Mouse (Mus musculus) heart, adult 2 months (tissue): ENCODE data around the gene F5. TPM values are rescaled to one million over a fixed set of nuclear protein-coding genes. Genes with fewer than 3 reads are reported as not detected.

Source experiments
- DNase-seq, 2 experiments: peaks; one replicate each; pipeline ENCODE4 v3.0.0; 2021
- H3K27ac ChIP-seq: fragments of 200-600 bp; 2 replicates; pipeline ENCODE4 v1.8.1; 2022
- H3K27me3 ChIP-seq: fragments of 200-500 bp; 2 replicates; pipeline ENCODE4 v1.6.1; 2012; ENCODE audit warnings: mild to moderate bottlenecking, low read length, inconsistent platforms, mixed read lengths; ENCODE audit not compliant: control insufficient read depth, insufficient read depth
- H3K36me3 ChIP-seq: fragments of 200-500 bp; 2 replicates; pipeline ENCODE4 v1.6.1; 2012; ENCODE audit warnings: low read length, inconsistent platforms; ENCODE audit not compliant: control insufficient read depth, insufficient read depth
- H3K4me1 ChIP-seq: fragments of 200-500 bp; 2 replicates; pipeline ENCODE4 v1.6.1; 2011; ENCODE audit warnings: low read length; ENCODE audit not compliant: control insufficient read depth, insufficient read depth
- H3K4me3 ChIP-seq: fragments of 200-600 bp; 2 replicates; pipeline ENCODE4 v1.8.1; 2022
- H3K79me2 ChIP-seq: fragments of 200-500 bp; replicated peaks from 2 replicates; pipeline ENCODE4 v1.6.1; 2012; ENCODE audit warnings: mild to moderate bottlenecking, inconsistent platforms, low read length, moderate library complexity, mixed read lengths; ENCODE audit not compliant: control insufficient read depth, insufficient read depth
- H3K9ac ChIP-seq: fragments of 200-500 bp; 2 replicates; pipeline ENCODE4 v1.6.1; 2012; ENCODE audit warnings: low read depth, mild to moderate bottlenecking, control low read depth, inconsistent platforms, low read length, mixed read lengths
- CTCF ChIP-seq: fragments of 200-600 bp; IDR thresholded peaks from 2 replicates; pipeline ENCODE4 v1.8.1; 2022; ENCODE audit warnings: antibody characterized with exemption, mild to moderate bottlenecking, moderate library complexity
- EP300 ChIP-seq: fragments of 200-500 bp; IDR thresholded peaks from 2 replicates; pipeline ENCODE4 v1.6.1; 2011; ENCODE audit warnings: low read depth, low read length, control low read depth; ENCODE audit not compliant: insufficient read depth
- POLR2A ChIP-seq: fragments of 200-500 bp; IDR thresholded peaks from 2 replicates; pipeline ENCODE4 v1.6.1; 2011; ENCODE audit warnings: mild to moderate bottlenecking, low read depth, low read length, control low read depth; ENCODE audit not compliant: insufficient read depth
- WGBS: fragments of 180-500 bp; shearing (Covaris S2); methylation state at CpG from one replicate; pipeline ENCODE4 v1.1.7; 2018; 5-methylcytosine and 5-hydroxymethylcytosine counted together
- intact Hi-C: fragments of 180-260 bp; cut with DNase I; formaldehyde crosslinking; loops from one replicate; pipeline ENCODE4 v1.15.1; 2025
- polyA plus RNA-seq: library from polyadenylated mRNA; depleted of rRNA; stranded (reverse); fragments of >200 nt; gene quantifications from 2 replicates; pipeline ENCODE4 v1.2.3, GENCODE M21; 2012
- total RNA-seq, 2 experiments: library from RNA; stranded (reverse); gene quantifications; 2 replicates each; pipeline ENCODE4 v1.2.3; 2021

Gene F5
- total and polyA plus RNA-seq, 3 experiments: 0.70 to 5.0 (median 1.5) TPM

GRCm38 (mm10) chr1:164134101-164134500, 17.5 kb upstream of the F5 start:
- no peak overlapping the region for H3K9ac ChIP-seq
- intact Hi-C loops: loop anchor here (10.0 kb wide), 1 partner anchor 299 kb away; no protein-coding TSS in a partner anchor
- H3K27me3 ChIP-seq: no peaks in the 10 kb centered on the region
- no peaks in the 10 kb centered on the region for H3K36me3 ChIP-seq
- no peak overlapping the region for H3K4me3 ChIP-seq
- TF ChIP-seq POLR2A (no peak), EP300 (no peak), CTCF (no peak)
- DNase-seq: no peak
- no peaks in the 10 kb centered on the region for H3K79me2 ChIP-seq
- H3K4me1 ChIP-seq: no peaks in the 10 kb centered on the region; the same call in 1 of the 2 replicates
- H3K27ac ChIP-seq: no peak overlapping the region
- 64% methylated on average over 6 of the region's 6 CpGs for WGBS

DNA sequence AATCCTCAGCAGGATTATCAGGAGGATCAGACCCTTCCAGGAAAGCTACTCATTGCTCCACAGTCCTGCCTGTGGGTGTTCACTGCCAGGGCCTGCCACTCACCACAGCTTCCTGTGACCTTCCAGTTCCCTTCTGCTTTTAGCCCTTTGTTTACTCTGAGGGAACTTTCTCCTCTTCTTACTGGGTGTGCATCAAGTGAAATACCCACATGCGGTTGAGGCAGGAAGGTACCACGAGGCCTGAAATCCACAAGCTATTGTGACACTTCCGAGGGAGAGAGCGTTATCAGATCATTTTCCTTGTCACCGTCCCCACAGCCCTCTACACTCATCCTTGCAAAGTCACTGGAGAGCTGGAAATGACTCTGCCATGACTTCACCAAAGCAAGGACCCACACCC, 16.3 kb upstream of the F5 start:
- H3K9ac ChIP-seq: no peak overlapping the region
- intact Hi-C loops: loop anchor here (5.0 to 10.0 kb wide), 2 partner anchors 301 to 983 kb away; no protein-coding TSS in a partner anchor
- no peaks in the 10 kb centered on the region; the same call in 1 of the 2 replicates for H3K4me1 ChIP-seq
- no peak overlapping the region for H3K27ac ChIP-seq
- 19% methylated on average over 5 of the region's 5 CpGs for WGBS
- no peaks in the 10 kb centered on the region for H3K79me2 ChIP-seq
- no peaks in the 10 kb centered on the region for H3K27me3 ChIP-seq
- no peaks in the 10 kb centered on the region for H3K36me3 ChIP-seq
- TF ChIP-seq EP300 (no peak), CTCF (no peak), POLR2A (no peak)
- DNase-seq: peak in 1 of 2 experiments; percentile 41
- no peak overlapping the region for H3K4me3 ChIP-seq

GRCm38 (mm10) chr1:164135960-164136359, 15.7 kb upstream of the F5 start:
- H3K27ac ChIP-seq: no peak overlapping the region
- intact Hi-C loops: loop anchor here (5.0 to 10.0 kb wide), 2 partner anchors 301 to 984 kb away; no protein-coding TSS in a partner anchor
- DNase-seq: peak in 1 of 2 experiments; percentile 42

DNA sequence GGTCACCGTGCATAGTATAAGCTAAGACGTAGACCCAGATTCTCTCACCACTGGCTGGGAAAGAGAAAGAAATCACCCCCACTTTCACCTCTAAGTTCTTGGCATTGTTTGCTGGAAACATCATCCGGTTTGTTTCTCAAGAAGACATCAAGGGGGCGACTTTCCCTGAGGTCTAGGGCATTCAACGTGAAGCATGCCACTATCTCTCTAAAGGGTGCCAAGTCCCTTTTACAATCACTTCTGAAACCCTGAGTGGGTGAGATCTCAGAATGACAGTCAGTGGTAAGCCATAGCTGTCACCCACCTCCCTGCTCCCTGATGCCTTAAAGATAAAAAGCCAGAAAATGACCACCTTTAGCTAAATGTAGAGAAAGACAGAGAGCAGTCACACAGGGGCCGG, 15.0 kb upstream of the F5 start:
- H3K27me3 ChIP-seq: no peaks in the 10 kb centered on the region
- H3K4me3 ChIP-seq: no peak overlapping the region
- no peak overlapping the region for H3K27ac ChIP-seq
- no peaks in the 10 kb centered on the region for H3K36me3 ChIP-seq
- no peaks in the 10 kb centered on the region; the same call in 1 of the 2 replicates for H3K4me1 ChIP-seq
- H3K79me2 ChIP-seq: no peaks in the 10 kb centered on the region
- intact Hi-C loops: loop anchor here (5.0 to 10.0 kb wide), 2 partner anchors 302 to 984 kb away; no protein-coding TSS in a partner anchor
- TF ChIP-seq EP300 (no peak), POLR2A (no peak), CTCF (no peak)
- WGBS: 61% methylated on average over 6 of the region's 6 CpGs
- no peak for DNase-seq
- no peak overlapping the region for H3K9ac ChIP-seq

More at GRCm38 (mm10) chr1:164135960-164136359, 15.7 kb upstream of the F5 start:
- 39% methylated on average over 11 of the region's 11 CpGs for WGBS
- TF ChIP-seq POLR2A (no peak), EP300 (no peak), CTCF (no peak)
- no peaks in the 10 kb centered on the region for H3K36me3 ChIP-seq
- H3K4me3 ChIP-seq: no peak overlapping the region
- no peaks in the 10 kb centered on the region for H3K27me3 ChIP-seq
- no peaks in the 10 kb centered on the region; the same call in 1 of the 2 replicates for H3K4me1 ChIP-seq
- no peak overlapping the region for H3K9ac ChIP-seq
- no peaks in the 10 kb centered on the region for H3K79me2 ChIP-seq

DNA sequence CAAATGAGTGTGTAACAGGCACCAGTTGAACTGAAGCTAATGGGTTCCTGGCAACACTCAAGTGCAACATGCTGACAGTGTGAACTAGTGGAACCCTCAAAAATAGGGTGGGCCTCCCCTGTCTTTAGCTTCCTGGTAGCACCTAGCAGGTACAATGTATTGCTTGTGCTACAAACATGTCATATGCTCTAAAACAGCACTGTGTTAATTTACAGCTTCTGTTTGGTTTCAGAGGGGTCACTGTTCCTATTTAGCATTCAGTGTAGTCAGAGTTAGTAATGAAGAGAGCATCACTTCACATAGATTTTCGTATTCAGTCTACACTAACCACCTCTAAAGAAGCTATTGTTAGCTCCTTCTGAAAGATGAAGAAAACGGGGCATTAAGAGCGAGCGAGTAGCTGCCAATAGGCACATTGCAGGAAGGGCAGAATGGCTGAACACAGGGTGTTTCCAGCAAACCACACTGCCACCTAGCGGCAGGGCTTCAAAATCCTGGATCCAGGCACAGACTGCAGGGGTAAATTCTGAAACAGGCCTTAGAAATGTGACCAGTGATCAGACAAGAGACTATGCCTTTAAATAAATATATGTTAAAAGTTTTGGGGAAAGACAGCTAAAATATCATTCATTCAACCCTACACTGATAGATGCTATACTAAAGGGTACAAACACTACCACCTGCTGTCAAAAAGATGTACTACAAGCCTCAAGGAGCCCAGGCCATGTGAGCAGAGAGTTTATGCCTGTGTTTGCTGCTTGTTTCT, 13.1 kb upstream of the F5 start:
- TF ChIP-seq EP300: 0 out of 2 replicates have a peak, but pooled peaks have one; percentile 52
- no peak for TF ChIP-seq POLR2A
- peak; percentile 88 for TF ChIP-seq CTCF
- Histone ChIP-seq H3K4me1 (no peaks in the 10 kb centered on the region; the same call in 1 of the 2 replicates), H3K79me2 (no peaks in the 10 kb centered on the region), H3K27me3 (no peaks in the 10 kb centered on the region), H3K9ac (no peak overlapping the region), H3K36me3 (no peaks in the 10 kb centered on the region), H3K27ac (no peak overlapping the region), H3K4me3 (no peak overlapping the region)
- 4% methylated on average over 5 of the region's 5 CpGs for WGBS
- intact Hi-C loops: loop anchor here (1.0 to 10.0 kb wide), 4 partner anchors 78 to 986 kb away; partner anchors contain the start of gene Sell
- peak; percentile 75 to 84 for DNase-seq
